9 mouse cellular contexts compared by ENCODE assay signal in genomic region chr2:25194486-25195171, GRCm38 (mm10). TPM values are rescaled to one million over a fixed set of nuclear protein-coding genes. Genes with fewer than 3 reads are reported as not detected.
DNase-seq lines count a peak whose midpoint lies in the region; ATAC-seq lines count a peak whose summit lies in the region.
"Had no signal": no experiment of that assay in that cellular context is flagged by ENCODE, and none has a peak within 500 bp of the region (broad histone marks: within the 10 kb centered on the region; RNA-seq: fewer than 3 reads in every experiment).

No protein-coding gene starts in this region.

- H3K9me3 ChIP-seq in heart, embryonic 16.5 days (replicated peaks; ENCODE audit: control insufficient read depth, low read length), result no peaks in the 10 kb centered on the region
- no peaks in the 10 kb centered on the region for H3K9me3 ChIP-seq in forebrain, embryonic 11.5 days (ENCODE audit: control insufficient read depth, low read length)
- H3K9me3 ChIP-seq: midbrain, embryonic 12.5 days had no signal

- H3K9ac ChIP-seq in heart, embryonic 16.5 days (ENCODE audit: low read length), result peak overlapping the region; percentile 67
- no peak overlapping the region for H3K9ac ChIP-seq in forebrain, embryonic 11.5 days (ENCODE audit: low read length)
- H3K9ac ChIP-seq: midbrain, embryonic 12.5 days had no signal

- H3K4me2 ChIP-seq in heart, embryonic 16.5 days (ENCODE audit: low read depth, low read length), result peak overlapping the region; percentile 64
- no peak overlapping the region for H3K4me2 ChIP-seq in forebrain, embryonic 11.5 days (ENCODE audit: low read depth, low read length, severe bottlenecking)

- DNase-seq in 416B (ENCODE audit: low read depth), result peak; percentile 93
- peak; percentile 55 for DNase-seq in CD4-positive helper T cell, adult 2 months (ENCODE audit: low read depth, low spot score)
- no peak for DNase-seq in left cerebral cortex, adult 18-20 months (ENCODE audit: low spot score in 2 of 2)
- no peak for DNase-seq in cerebellum, adult 11 months
- DNase-seq in forebrain, embryonic 11.5 days (ENCODE audit: low spot score), result no peak
- DNase-seq in adipocyte (ENCODE audit: low spot score), result no peak

- H3K4me1 ChIP-seq in heart, embryonic 16.5 days (ENCODE audit: control insufficient read depth, insufficient read depth, low read length), result peaks cover 28% of the 10 kb centered on the region
- no peaks in the 10 kb centered on the region; the same call in 1 of the 2 replicates for H3K4me1 ChIP-seq in forebrain, embryonic 11.5 days (replicated peaks; ENCODE audit: control insufficient read depth, insufficient read depth, low read length)

- peaks cover 13% of the 10 kb centered on the region for H3K27me3 ChIP-seq in heart, embryonic 16.5 days (ENCODE audit: control insufficient read depth, insufficient read depth, low read length)
- H3K27me3 ChIP-seq in forebrain, embryonic 11.5 days (ENCODE audit: control insufficient read depth, insufficient read depth, low read length), result peaks cover 23% of the 10 kb centered on the region

- H3K36me3 ChIP-seq in heart, embryonic 16.5 days (ENCODE audit: control insufficient read depth, insufficient read depth), result peaks cover 3% of the 10 kb centered on the region
- H3K36me3 ChIP-seq in macrophage (ENCODE audit: inconsistent target), result peaks cover 2% of the 10 kb centered on the region; the same call in 1 of the 2 replicates
- no peaks in the 10 kb centered on the region for H3K36me3 ChIP-seq in forebrain, embryonic 11.5 days (ENCODE audit: control insufficient read depth, insufficient read depth, low read length)

- no peak for ATAC-seq in heart, embryonic 16.5 days (replicated peaks; ENCODE audit: extremely low read depth, insufficient read depth, low FRiP score)
- no peak for ATAC-seq in forebrain, embryonic 11.5 days (replicated peaks; ENCODE audit: low FRiP score)

- peak overlapping the region; percentile 90 for H3K27ac ChIP-seq in heart, embryonic 16.5 days (ENCODE audit: low read length)
- H3K27ac ChIP-seq in macrophage, result peak overlapping the region; percentile 98
- no peak overlapping the region for H3K27ac ChIP-seq in forebrain, embryonic 11.5 days (ENCODE audit: low read depth, low read length)
- H3K27ac ChIP-seq: midbrain, embryonic 12.5 days had no signal

- peaks cover 31% of the 10 kb centered on the region for H3K79me2 ChIP-seq in macrophage (ENCODE audit: inconsistent target)

- H3K4me3 ChIP-seq in heart, embryonic 16.5 days (ENCODE audit: low read length), result peak overlapping the region; percentile 48
- H3K4me3 ChIP-seq in macrophage (ENCODE audit: inconsistent target), result peak overlapping the region; percentile 87
- H3K4me3 ChIP-seq in forebrain, embryonic 11.5 days (ENCODE audit: low read depth, low read length), result no peak overlapping the region

- WGBS in heart, embryonic 16.5 days, result 74% methylated on average over 17 of the region's 17 CpGs
- 8% methylated on average over 17 of the region's 17 CpGs for WGBS in macrophage (ENCODE audit: missing documents)
- WGBS in forebrain, embryonic 11.5 days, result 85% methylated on average over 17 of the region's 17 CpGs

RNA-seq across cellular contexts. Expression of gene Tor4a, which starts 2.1 kb away (rescaled TPM):
- polyA plus RNA-seq in heart, embryonic 16.5 days (2015; fragmentation: Nextera tagmentation; extraction: Ambion mirVana), result 8.5 and 10.0 TPM in 2 replicates
- 10 to 100 TPM in 16 of 26 experiments, 1 to 10 TPM in 10; 1.8 to 43.9 (median 17.2) TPM for total RNA-seq in macrophage (2018; cell fraction: chromatin; rRNA removed)
- 100 to 1,000 TPM in 4 of 26 experiments, 10 to 100 TPM in 22; 13.3 to 115 (median 67.4) TPM for total RNA-seq in macrophage (2018; cell fraction: cytosol; rRNA removed)
- total RNA-seq in macrophage (2018; cell fraction: nucleus; rRNA removed), result 100 to 1,000 TPM in 6 of 26 experiments, 10 to 100 TPM in 19, 1 to 10 TPM in 1; 8.8 to 166 (median 68.0) TPM
- 56.5 to 71.1 TPM (median 57.4 TPM) in 3 replicates for polyA plus RNA-seq in macrophage (2018)
- 1 to 10 TPM; 2.2 to 2.5 TPM for total RNA-seq in left cerebral cortex, adult 18-20 months (2021)
- polyA plus RNA-seq in forebrain, embryonic 11.5 days (2014; fragmentation: Nextera tagmentation; extraction: Ambion mirVana), result 1.3 and 1.5 TPM in 2 replicates

RNA-seq across cellular contexts. Expression of gene Nrarp, which starts 14.1 kb away (rescaled TPM):
- polyA plus RNA-seq in heart, embryonic 16.5 days (2015; fragmentation: Nextera tagmentation; extraction: Ambion mirVana), result 16.2 and 18.1 TPM in 2 replicates
- total RNA-seq in macrophage (2018; cell fraction: chromatin; rRNA removed), result not detected
- under 1 TPM in 2 of 26 experiments, not detected in 24; 0.03 to 0.04 TPM for total RNA-seq in macrophage (2018; cell fraction: cytosol; rRNA removed)
- total RNA-seq in macrophage (2018; cell fraction: nucleus; rRNA removed), result not detected
- polyA plus RNA-seq in macrophage (2018), result not detected in 3 replicates
- 10 to 100 TPM; 19.2 to 23.9 TPM for total RNA-seq in left cerebral cortex, adult 18-20 months (2021)
- polyA plus RNA-seq in forebrain, embryonic 11.5 days (2014; fragmentation: Nextera tagmentation; extraction: Ambion mirVana), result 63.6 and 72.1 TPM in 2 replicates

RNA-seq across cellular contexts. Expression of gene Nelfb, which starts 16.7 kb away (rescaled TPM):
- 79.1 and 81.9 TPM in 2 replicates for polyA plus RNA-seq in heart, embryonic 16.5 days (2015; fragmentation: Nextera tagmentation; extraction: Ambion mirVana)
- total RNA-seq in macrophage (2018; cell fraction: chromatin; rRNA removed), result 10 to 100 TPM; 15.8 to 77.2 (median 39.9) TPM
- total RNA-seq in macrophage (2018; cell fraction: cytosol; rRNA removed), result 10 to 100 TPM; 15.7 to 36.9 (median 29.0) TPM
- total RNA-seq in macrophage (2018; cell fraction: nucleus; rRNA removed), result 10 to 100 TPM; 16.3 to 54.1 (median 32.3) TPM
- polyA plus RNA-seq in macrophage (2018), result 18.9 to 30.4 TPM (median 29.5 TPM) in 3 replicates
- 10 to 100 TPM; 62.1 to 68.6 TPM for total RNA-seq in left cerebral cortex, adult 18-20 months (2021)
- polyA plus RNA-seq in forebrain, embryonic 11.5 days (2014; fragmentation: Nextera tagmentation; extraction: Ambion mirVana), result 110 TPM in 2 replicates

RNA-seq across cellular contexts. Expression of gene Stpg3, which starts 19.8 kb away (rescaled TPM):
- not detected in 2 replicates for polyA plus RNA-seq in heart, embryonic 16.5 days (2015; fragmentation: Nextera tagmentation; extraction: Ambion mirVana)
- total RNA-seq in macrophage (2018; cell fraction: chromatin; rRNA removed), result not detected
- total RNA-seq in macrophage (2018; cell fraction: cytosol; rRNA removed), result not detected
- under 1 TPM in 2 of 26 experiments, not detected in 24; 0.30 to 0.89 TPM for total RNA-seq in macrophage (2018; cell fraction: nucleus; rRNA removed)
- not detected in 3 replicates for polyA plus RNA-seq in macrophage (2018)
- under 1 TPM; 0.37 to 0.40 TPM for total RNA-seq in left cerebral cortex, adult 18-20 months (2021)
- not detected in 2 replicates for polyA plus RNA-seq in forebrain, embryonic 11.5 days (2014; fragmentation: Nextera tagmentation; extraction: Ambion mirVana)
- polyA plus RNA-seq: midbrain, embryonic 12.5 days had no signal

RNA-seq across cellular contexts. Expression of gene Fam166a, which starts 23.9 kb away (rescaled TPM):
- 1.1 TPM in 1 of 2 replicates, not detected in the other for polyA plus RNA-seq in heart, embryonic 16.5 days (2015; fragmentation: Nextera tagmentation; extraction: Ambion mirVana)
- not detected for total RNA-seq in macrophage (2018; cell fraction: chromatin; rRNA removed)
- not detected for total RNA-seq in macrophage (2018; cell fraction: cytosol; rRNA removed)
- total RNA-seq in macrophage (2018; cell fraction: nucleus; rRNA removed), result not detected
- polyA plus RNA-seq in macrophage (2018), result not detected in 3 replicates
- total RNA-seq in left cerebral cortex, adult 18-20 months (2021), result not detected
- polyA plus RNA-seq in forebrain, embryonic 11.5 days (2014; fragmentation: Nextera tagmentation; extraction: Ambion mirVana), result 0.88 and 1.3 TPM in 2 replicates

Comparison
In these comparisons a context has a peak if more than half of its experiments do, and no peak if none do; other contexts are left out.
1. DNase-seq: peak in 416B (single experiment) and CD4-positive helper T cell, adult 2 months (single experiment); none in left cerebral cortex, adult 18-20 months (0 of 2), cerebellum, adult 11 months (single experiment), forebrain, embryonic 11.5 days (single experiment) and adipocyte (single experiment).
2. RNA of gene Nrarp, which starts 14.1 kb away (polyA plus RNA-seq): 63.6 to 72.1 TPM in forebrain, embryonic 11.5 days and 16.2 to 18.1 TPM in heart, embryonic 16.5 days; not detected in macrophage; every median in the first group is over 10 times any median in the second.